Mouse (Mus musculus) left cerebral cortex, adult 8-10 months (tissue): ENCODE data around the gene Galnt11. TPM values are rescaled to one million over a fixed set of nuclear protein-coding genes. Genes with fewer than 3 reads are reported as not detected.
"Not testable (repeated sequence)": the region's sequence is repeated elsewhere in the genome, so short reads cannot be mapped to it uniquely, and the experiment has no call there.

Experiments used
- DNase-seq, 2 experiments: peaks; one replicate each; pipeline ENCODE4 v3.0.0; 2022; ENCODE audit warnings: low spot score in 2 of 2
- total RNA-seq, 4 experiments: library from RNA; stranded (reverse); gene quantifications; 2 replicates each; pipeline ENCODE4 v1.2.4; 2022

Gene Galnt11
- 10 to 100 TPM; 37.4 to 44.7 (median 43.7) TPM for total RNA-seq

DNA sequence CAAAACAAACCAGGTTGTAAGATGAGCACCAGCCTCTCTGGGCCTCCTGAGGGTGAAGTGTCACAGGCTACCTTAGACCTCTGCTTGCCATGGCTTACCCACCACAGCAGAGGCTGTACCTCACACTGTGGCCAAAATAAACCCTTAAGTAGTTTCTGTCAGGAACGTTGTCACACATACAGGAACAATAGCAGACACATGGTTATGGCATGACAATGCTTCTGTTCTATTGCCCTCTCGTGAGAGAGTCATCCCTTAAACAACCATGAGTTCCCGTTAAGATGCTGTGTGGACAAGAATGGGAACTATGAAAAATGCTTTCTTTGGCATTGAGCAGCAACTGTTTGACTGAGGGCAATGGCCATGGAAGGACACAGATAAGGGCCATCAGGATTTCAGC, at the start of gene Galnt11:
Galnt11 (plus strand) TSS at position 301 of the 400 bp plus-strand sequence.
- DNase-seq = no peak

- not testable (repeated sequence) for DNase-seq
Measured at GRCm38 (mm10) chr5:25177937-25178336, 43.8 kb upstream of the Galnt11 start.

DNA sequence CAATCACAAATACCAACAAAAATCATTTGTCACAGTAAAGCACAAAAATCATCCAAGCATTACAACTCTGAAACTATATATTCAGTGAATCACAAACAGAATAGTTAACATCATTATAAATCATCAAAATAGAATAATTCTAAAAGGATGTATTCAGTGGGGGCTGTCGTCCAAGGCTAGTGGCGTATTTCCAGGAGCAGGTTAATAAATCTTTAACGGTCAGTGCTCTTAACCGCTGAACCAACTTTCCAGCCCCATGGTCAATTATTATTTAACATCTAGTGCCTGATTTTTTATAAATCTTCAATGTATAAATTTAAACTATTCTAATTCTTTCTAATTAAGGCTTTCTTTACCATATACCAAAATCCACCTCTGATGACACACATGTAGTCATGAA, 43.2 kb upstream of the Galnt11 start:
- not testable (repeated sequence) for DNase-seq

GRCm38 (mm10) chr5:25179284-25179683, 42.4 kb upstream of the Galnt11 start:
- no peak for DNase-seq

DNA sequence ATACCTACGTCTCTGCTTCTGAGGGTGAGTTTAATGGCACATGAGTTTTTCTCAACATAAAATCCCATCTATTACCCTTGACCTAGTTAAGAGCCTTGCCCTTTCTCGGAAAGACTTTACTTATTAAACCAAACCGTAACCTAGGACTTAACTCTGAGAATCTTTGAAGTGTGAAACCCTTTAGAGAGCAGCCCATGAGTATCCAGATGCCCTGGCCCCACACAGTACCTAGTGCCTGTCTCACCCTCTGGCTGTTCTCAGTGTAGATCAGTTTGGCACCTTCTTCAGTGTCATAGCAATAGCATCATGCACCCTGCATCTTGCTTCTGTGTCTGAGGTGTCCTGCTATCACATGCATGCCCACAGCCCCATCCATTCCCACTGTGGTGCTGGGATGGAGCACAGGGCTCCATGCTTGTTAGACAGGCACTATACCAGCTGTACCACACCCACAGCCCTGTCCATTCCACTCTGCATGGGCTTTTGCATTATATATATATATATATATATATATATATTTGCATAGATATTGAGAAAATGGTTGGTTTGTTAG, 41.7 kb upstream of the Galnt11 start:
- no peak for DNase-seq

- DNase-seq = no peak
Measured at GRCm38 (mm10) chr5:25181004-25181531, 40.6 kb upstream of the Galnt11 start, which contains the start of gene Galntl5. Gene Galntl5 (plus strand): TSS chr5:25181460.

DNA sequence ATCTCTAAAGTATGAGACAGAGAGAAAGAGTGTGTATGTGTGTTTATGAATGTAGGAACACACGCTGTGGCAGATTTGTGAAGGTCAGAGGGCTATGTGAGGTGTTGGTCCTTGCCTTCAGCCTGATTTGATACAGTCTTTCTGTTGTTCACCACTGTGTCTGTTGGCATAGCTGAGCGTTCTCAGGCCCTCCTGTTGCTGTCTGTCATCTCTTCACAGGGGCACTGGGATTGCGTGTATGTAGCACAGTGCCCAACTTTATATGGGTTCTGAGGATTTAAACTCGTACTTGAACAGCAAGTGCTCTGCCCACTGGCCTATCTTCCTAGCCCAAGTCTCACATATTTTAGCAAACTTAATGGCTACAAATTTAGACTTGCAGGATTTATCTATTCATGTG, 38.1 kb upstream of the Galnt11 start:
- DNase-seq = no peak

DNA sequence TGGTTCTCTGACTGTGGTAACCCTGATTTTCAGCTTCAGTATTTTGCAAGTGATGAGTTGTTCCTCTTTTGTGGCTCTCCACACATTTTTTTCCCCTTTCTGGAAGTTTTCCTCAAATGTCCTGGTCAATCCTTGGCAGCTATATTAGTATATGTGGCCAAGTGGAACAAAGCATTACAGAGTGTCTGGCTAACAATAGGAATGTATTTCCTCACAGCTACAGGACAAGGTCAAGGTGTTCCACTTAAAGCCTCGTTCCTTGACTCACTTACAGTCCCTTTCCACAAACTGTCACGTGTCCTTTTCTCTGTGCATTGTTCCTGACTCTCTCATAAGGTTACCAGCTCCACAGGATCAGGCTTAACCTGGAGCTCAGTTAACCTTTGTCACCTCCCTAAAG, 37.1 kb upstream of the Galnt11 start:
- no peak for DNase-seq

DNA sequence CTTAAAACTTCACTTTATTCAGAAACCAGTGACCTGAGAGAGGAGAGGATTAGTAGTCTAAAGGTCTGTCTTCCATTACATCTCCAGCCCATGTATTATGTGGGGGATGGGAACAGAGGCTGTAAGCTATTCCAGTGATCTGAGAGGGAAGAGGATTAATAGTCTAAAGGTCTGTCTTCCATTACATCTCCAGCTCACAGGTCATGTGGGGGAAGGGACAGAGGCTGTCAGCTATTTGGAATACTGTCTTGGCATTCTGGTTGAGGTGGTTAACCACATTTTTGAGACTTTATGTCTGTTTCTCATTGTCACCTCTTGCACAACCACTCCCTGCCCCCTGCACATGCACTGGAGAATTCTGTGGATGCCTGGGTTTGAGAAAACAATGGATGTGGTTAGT, 34.0 kb upstream of the Galnt11 start:
- no peak for DNase-seq

- DNase-seq = no peak
Measured at GRCm38 (mm10) chr5:25188802-25189201, 32.9 kb upstream of the Galnt11 start.

DNA sequence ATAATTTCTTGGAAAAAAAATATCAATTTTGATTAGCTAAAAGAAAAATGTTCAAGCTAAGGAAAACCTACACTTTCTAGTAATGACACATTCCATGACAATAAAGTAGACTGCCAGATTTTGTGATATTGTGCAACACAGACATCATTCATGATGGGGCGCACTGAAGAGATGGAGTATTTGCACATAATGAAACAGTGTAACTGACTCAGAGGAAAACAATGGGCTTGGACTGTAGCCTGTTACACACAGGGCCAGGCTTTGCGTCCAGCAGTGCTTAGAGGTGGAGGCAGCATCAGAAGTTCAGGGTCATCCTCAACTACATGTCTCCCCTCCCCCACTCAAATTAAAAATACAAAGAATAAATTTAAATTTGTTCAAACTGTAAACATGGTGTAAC, 31.2 kb upstream of the Galnt11 start:
- DNase-seq = no peak

- DNase-seq = peak in 1 of 2 experiments; percentile 30
Measured at GRCm38 (mm10) chr5:25211872-25212271, 9.8 kb upstream of the Galnt11 start.

GRCm38 (mm10) chr5:25213216-25213615, 8.5 kb upstream of the Galnt11 start:
- DNase-seq = not testable (repeated sequence)

GRCm38 (mm10) chr5:25215006-25215405, 6.7 kb upstream of the Galnt11 start:
- DNase-seq = peak in 1 of 2 experiments; percentile 18

- peak; percentile 85 for DNase-seq
Measured at GRCm38 (mm10) chr5:25222752-25223702, 1.3 kb downstream of the Galnt11 start, which contains the start of gene E130116L18Rik. Gene E130116L18Rik (minus strand): TSS chr5:25223153.

GRCm38 (mm10) chr5:25224377-25224776, 2.7 kb downstream of the Galnt11 start:
- not testable (repeated sequence) for DNase-seq

DNA sequence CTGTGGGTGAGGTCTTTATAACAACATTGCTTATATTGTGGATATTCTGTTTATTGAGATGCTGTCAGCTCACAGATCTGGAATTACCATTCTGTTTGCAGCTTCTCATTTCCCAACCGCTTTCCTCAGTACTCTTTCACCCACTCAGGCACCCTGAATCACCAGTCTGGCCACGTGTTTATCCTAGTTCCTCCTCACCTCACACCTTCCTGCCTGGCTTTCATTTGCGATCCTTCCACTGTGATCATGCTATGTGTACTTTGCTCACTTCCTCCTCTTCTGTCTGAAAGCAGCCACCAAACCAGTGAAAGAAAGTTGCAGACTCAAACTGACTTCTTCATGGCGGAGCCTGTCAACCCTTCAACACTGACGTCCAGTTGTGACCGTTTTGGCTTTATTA, 21.4 kb downstream of the Galnt11 start:
- no peak for DNase-seq

GRCm38 (mm10) chr5:25245806-25246472, 24.2 kb downstream of the Galnt11 start:
- DNase-seq = no peak

- DNase-seq = no peak
Measured at GRCm38 (mm10) chr5:25246473-25246865, 24.8 kb downstream of the Galnt11 start.

- no peak for DNase-seq
Measured at GRCm38 (mm10) chr5:25247036-25247435, 25.3 kb downstream of the Galnt11 start.

DNA sequence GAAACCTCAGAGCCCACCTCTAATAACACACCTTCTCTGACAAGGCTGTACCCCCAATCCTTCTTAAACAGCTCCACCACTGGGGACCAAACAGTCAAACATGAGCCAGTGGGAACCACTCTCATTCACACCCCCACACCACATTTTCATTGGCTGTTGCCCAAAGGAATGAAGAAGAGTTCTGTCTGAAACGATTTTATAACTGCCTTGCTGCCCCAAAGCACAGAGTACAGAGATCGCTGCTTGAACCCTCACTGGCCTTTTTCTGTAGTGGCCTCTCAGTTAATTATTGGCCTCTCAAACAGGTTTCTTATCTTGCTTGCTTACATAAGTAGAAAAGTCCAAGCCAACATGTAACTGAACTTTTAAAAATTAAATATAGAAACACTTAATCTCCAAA, 30.7 kb downstream of the Galnt11 start:
- DNase-seq = no peak
